Mouse (Mus musculus): ENCODE measurements around the gene Birc5.

DNA sequence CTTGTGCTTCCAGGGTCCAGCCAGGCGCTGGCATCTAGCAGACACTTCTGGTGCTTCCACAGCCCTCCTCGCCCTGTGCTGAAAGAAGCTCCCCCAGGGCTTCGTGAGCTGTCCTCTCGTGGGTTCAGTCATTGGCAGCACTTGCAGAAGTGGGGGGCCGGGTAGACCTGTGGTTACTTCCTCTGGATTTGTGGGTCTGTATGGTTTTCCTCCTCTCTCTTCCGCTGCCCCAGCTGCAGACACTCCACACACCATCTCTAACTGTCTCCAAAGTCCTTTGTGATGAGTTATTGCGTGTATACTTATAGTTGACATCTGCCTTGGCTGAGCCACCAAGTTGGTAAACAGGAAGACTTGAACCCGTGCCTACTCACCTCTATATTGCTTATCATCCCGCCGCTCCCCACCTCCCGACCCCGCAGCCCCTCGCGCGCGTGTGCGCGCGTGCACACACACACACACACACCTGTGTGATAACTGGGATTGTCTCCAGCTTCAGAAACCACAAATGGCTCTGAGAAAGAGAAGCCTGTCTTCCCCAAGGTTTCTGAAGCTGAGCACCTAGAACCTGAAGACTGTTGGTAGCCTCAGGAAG, 42.6 kb downstream of the Birc5 start:
- TF ChIP-seq POLR2A (IDR thresholded peaks at IDR 0.05; ENCODE audit: low read depth, low read length): no peak
- TF ChIP-seq CTCF (IDR thresholded peaks at IDR 0.05; ENCODE audit: extremely low read depth, insufficient read depth, insufficient read length, insufficient replicate concordance): no peak

All from spleen, adult 2 months (tissue).